Mouse (Mus musculus) embryonic fibroblast, embryonic 13.5 days (primary cell): ENCODE data around the gene Pcsk7.

Experiments used
- CTCF ChIP-seq: IDR thresholded peaks from 2 replicates; pipeline ENCODE4 v1.5.1; 2011; ENCODE audit warnings: mild to moderate bottlenecking, control low read depth, low read length, moderate library complexity, borderline replicate concordance; ENCODE audit not compliant: insufficient read depth
- POLR2A ChIP-seq: IDR thresholded peaks from 2 replicates; pipeline ENCODE4 v1.6.1; 2011; ENCODE audit warnings: low read depth, mild to moderate bottlenecking, control low read depth, low read length, moderate library complexity

GRCm38 (mm10) chr9:45915659-45916058, 9.4 kb downstream of the Pcsk7 start:
- TF ChIP-seq POLR2A (no peak), CTCF (no peak)
